Mouse (Mus musculus): Measurements from ENCODE around the gene Cnnm1.

- TF ChIP-seq ZNF384 (IDR thresholded peaks at IDR 0.05; ENCODE audit: low read depth, low read length) (no peak), ZC3H11A (IDR thresholded peaks at IDR 0.05; ENCODE audit: borderline replicate concordance, low read depth, low read length) (no peak), HCFC1 (IDR thresholded peaks at IDR 0.05; ENCODE audit: borderline replicate concordance, insufficient read depth, low read length) (no peak), MAFK (IDR thresholded peaks at IDR 0.05; ENCODE audit: insufficient read depth, low read depth, low read length) (no peak), CHD2 (IDR thresholded peaks at IDR 0.05; ENCODE audit: low read depth, low read length) (no peak)
Observed at GRCm38 (mm10) chr19:43472331-43472730, 32.1 kb downstream of the Cnnm1 start.

Data from ES-E14 (cell line).